Mouse (Mus musculus): ENCODE results near the gene Clrn1. TPM values are rescaled to one million over a fixed set of nuclear protein-coding genes. Genes with fewer than 3 reads are reported as not detected.

Gene Clrn1
- polyA plus RNA-seq, 2 experiments = not detected

DNA sequence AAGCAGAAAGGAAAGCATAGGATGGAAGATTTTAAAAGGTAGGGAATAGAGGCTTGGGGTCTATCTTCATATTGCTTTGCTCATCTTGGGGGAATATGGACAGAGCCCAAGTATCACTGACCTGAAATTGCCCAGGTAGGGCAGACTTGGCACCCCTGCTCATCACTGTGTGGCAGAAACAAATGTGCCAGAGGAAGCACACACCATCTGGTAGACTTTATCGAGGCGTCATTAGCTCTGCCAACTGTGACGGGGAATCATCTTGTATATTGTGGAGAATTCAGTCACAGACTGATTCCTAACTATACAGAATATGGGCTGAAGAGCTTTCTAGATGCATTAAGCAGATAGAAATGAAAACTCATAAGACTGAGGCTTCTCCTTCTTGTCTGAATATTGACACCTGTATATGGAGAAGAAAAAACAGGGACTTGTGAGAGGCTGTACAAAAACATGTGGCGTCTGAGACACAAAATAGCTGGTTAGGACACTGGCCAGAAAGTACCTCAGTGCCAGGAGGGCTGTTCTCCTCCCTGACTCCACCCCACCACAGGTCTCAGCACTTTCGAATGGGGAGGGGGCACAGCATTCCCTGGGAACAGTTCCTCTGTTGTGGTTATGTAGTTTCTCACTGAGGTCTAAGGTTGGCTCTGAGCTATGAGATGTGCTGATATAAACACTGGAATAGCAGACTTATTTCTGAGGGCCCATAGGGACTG, 51.5 kb downstream of the Clrn1 start:
- ATAC-seq (ENCODE audit: insufficient read depth) = no peak
- no peaks in the 10 kb centered on the region for H3K9me3 ChIP-seq (ENCODE audit: control insufficient read depth, low read length)
- WGBS (ENCODE audit: insufficient replicate concordance) = 58% methylated on average over 5 of the region's 5 CpGs

GRCm38 (mm10) chr3:58832888-58833287, 52.3 kb downstream of the Clrn1 start:
- ATAC-seq (ENCODE audit: insufficient read depth) (no peak), DNase-seq (ENCODE audit: low read depth in 3 of 3, low spot score in 3 of 3) (no peak)
- H3K36me3 ChIP-seq (replicated peaks; ENCODE audit: control insufficient read depth, insufficient read depth, low read depth) = no peaks in the 10 kb centered on the region
- TF ChIP-seq CTCF (IDR thresholded peaks at IDR 0.05; ENCODE audit: low read depth) (no peak), EP300 (IDR thresholded peaks at IDR 0.05; ENCODE audit: low read depth) (no peak)
- 51% methylated on average over 2 of the region's 2 CpGs for WGBS (ENCODE audit: insufficient replicate concordance)
- H3K4me3 ChIP-seq (ENCODE audit: insufficient read depth in 1 of 2, low read depth in 2 of 2, low read length in 2 of 2) = no peak overlapping the region
- H3K9me3 ChIP-seq (ENCODE audit: control insufficient read depth, low read length) = no peaks in the 10 kb centered on the region
- H3K4me1 ChIP-seq (replicated peaks; ENCODE audit: control insufficient read depth in 2 of 2, insufficient read depth in 2 of 2, low read length in 1 of 2) = no peaks in the 10 kb centered on the region
- no peaks in the 10 kb centered on the region for H3K27me3 ChIP-seq (ENCODE audit: control insufficient read depth, insufficient read depth, low read length)
- no peak overlapping the region for H3K4me2 ChIP-seq (ENCODE audit: low read depth)
- no peak overlapping the region for H3K27ac ChIP-seq
- H3K9ac ChIP-seq (replicated peaks) = no peak overlapping the region

More for the DNA sequence above, 51.5 kb downstream of the Clrn1 start:
- H3K4me2 ChIP-seq (ENCODE audit: low read depth) = no peak overlapping the region
- H3K9ac ChIP-seq (replicated peaks) = no peak overlapping the region
- no peaks in the 10 kb centered on the region for H3K27me3 ChIP-seq (ENCODE audit: control insufficient read depth, insufficient read depth, low read length)
- H3K27ac ChIP-seq = no peak overlapping the region
- H3K4me3 ChIP-seq (ENCODE audit: insufficient read depth in 1 of 2, low read depth in 2 of 2, low read length in 2 of 2) = no peak overlapping the region
- H3K36me3 ChIP-seq (replicated peaks; ENCODE audit: control insufficient read depth, insufficient read depth, low read depth) = no peaks in the 10 kb centered on the region
- no peak for TF ChIP-seq CTCF (IDR thresholded peaks at IDR 0.05; ENCODE audit: low read depth)
- no peak for TF ChIP-seq EP300 (IDR thresholded peaks at IDR 0.05; ENCODE audit: low read depth)
- DNase-seq (ENCODE audit: low read depth in 3 of 3, low spot score in 3 of 3) = no peak
- no peaks in the 10 kb centered on the region for H3K4me1 ChIP-seq (replicated peaks; ENCODE audit: control insufficient read depth in 2 of 2, insufficient read depth in 2 of 2, low read length in 1 of 2)

GRCm38 (mm10) chr3:58831586-58831985, 53.6 kb downstream of the Clrn1 start:
- Histone ChIP-seq H3K4me3 (ENCODE audit: insufficient read depth in 1 of 2, low read depth in 2 of 2, low read length in 2 of 2) (no peak overlapping the region), H3K36me3 (replicated peaks; ENCODE audit: control insufficient read depth, insufficient read depth, low read depth) (no peaks in the 10 kb centered on the region), H3K4me2 (ENCODE audit: low read depth) (no peak overlapping the region), H3K27ac (no peak overlapping the region), H3K9ac (replicated peaks) (no peak overlapping the region), H3K9me3 (ENCODE audit: control insufficient read depth, low read length) (no peaks in the 10 kb centered on the region), H3K27me3 (ENCODE audit: control insufficient read depth, insufficient read depth, low read length) (no peaks in the 10 kb centered on the region), H3K4me1 (replicated peaks; ENCODE audit: control insufficient read depth in 2 of 2, insufficient read depth in 2 of 2, low read length in 1 of 2) (no peaks in the 10 kb centered on the region)
- no peak for ATAC-seq (ENCODE audit: insufficient read depth)
- TF ChIP-seq EP300 (IDR thresholded peaks at IDR 0.05; ENCODE audit: low read depth) = no peak
- no peak for TF ChIP-seq CTCF (IDR thresholded peaks at IDR 0.05; ENCODE audit: low read depth)
- 50% methylated on average over 5 of the region's 5 CpGs for WGBS (ENCODE audit: insufficient replicate concordance)
- DNase-seq (ENCODE audit: low read depth in 3 of 3, low spot score in 3 of 3) = no peak

DNA sequence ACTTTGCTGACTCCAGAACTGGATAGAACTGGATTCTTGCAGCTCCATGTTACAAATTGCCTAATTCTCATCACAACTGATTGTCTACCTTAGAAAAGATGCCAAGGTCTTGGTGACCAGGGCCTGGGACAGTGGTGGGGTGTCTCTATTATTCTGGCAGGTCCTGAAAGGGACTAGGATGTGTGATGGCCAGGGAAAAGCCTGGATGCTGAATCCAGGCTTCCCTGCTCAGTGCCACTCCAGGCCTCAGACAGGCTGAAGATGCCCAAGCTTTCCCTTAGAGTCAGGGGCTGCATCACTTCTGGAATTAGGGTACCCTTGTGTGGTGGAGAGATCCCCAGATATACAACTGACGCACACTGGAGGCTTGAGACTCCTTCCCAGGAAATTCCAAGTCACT, 55.2 kb downstream of the Clrn1 start:
- 57% methylated on average over 1 of the region's 1 CpGs for WGBS (ENCODE audit: insufficient replicate concordance)

DNA sequence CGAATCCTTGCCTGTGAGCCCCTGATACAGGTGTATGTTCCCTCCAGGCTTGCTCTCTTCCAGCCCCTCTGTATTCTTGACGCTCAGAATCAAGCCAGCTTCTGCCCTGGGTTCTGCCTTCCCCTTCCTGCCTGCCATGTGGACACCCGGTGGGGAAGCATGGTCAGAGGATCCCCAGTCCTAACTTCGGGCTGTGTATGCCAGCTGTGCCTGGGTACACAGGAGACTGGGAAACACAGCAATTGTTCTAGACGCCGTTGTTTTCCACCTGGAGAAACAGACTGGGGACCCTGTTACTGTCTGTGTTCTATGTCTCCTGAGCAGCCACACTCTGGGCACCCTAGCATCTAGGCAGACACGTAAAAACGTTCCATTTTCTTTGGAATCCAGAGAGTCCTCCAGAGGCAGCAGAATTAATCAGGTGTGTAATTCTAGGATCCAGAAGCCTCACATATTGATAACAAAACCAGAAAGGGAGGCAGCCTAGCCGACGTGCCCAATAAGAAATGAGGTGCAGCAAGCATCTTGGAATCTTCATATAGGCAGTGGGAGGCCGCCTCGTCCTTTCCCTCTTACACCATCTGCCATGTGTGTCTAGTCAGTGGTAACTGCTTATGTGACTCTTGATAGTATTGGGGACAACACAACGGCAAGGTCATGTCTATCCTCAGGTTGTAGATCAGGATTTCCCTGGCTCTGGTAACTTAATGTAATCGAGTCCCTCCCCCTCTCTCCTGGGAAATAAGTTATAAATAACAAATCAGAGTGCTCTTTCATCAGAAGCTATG, 56.6 kb downstream of the Clrn1 start:
- Histone ChIP-seq H3K9me3 (ENCODE audit: control insufficient read depth, low read length) (no peaks in the 10 kb centered on the region), H3K4me2 (ENCODE audit: low read depth) (no peak overlapping the region), H3K27me3 (ENCODE audit: control insufficient read depth, insufficient read depth, low read length) (no peaks in the 10 kb centered on the region), H3K27ac (no peak overlapping the region), H3K9ac (replicated peaks) (no peak overlapping the region), H3K4me1 (replicated peaks; ENCODE audit: control insufficient read depth in 2 of 2, insufficient read depth in 2 of 2, low read length in 1 of 2) (no peaks in the 10 kb centered on the region), H3K4me3 (ENCODE audit: insufficient read depth in 1 of 2, low read depth in 2 of 2, low read length in 2 of 2) (no peak overlapping the region), H3K36me3 (replicated peaks; ENCODE audit: control insufficient read depth, insufficient read depth, low read depth) (no peaks in the 10 kb centered on the region)
- no peak for TF ChIP-seq CTCF (IDR thresholded peaks at IDR 0.05; ENCODE audit: low read depth)
- no peak for TF ChIP-seq EP300 (IDR thresholded peaks at IDR 0.05; ENCODE audit: low read depth)
- ATAC-seq (ENCODE audit: insufficient read depth) (no peak), DNase-seq (ENCODE audit: low read depth in 3 of 3, low spot score in 3 of 3) (no peak)
- WGBS (ENCODE audit: insufficient replicate concordance) = 61% methylated on average over 14 of the region's 14 CpGs

More for the DNA sequence above, 55.2 kb downstream of the Clrn1 start:
- TF ChIP-seq CTCF (IDR thresholded peaks at IDR 0.05; ENCODE audit: low read depth) = no peak
- TF ChIP-seq EP300 (IDR thresholded peaks at IDR 0.05; ENCODE audit: low read depth) = no peak
- no peak for ATAC-seq (ENCODE audit: insufficient read depth)
- no peak overlapping the region for H3K4me2 ChIP-seq (ENCODE audit: low read depth)
- no peaks in the 10 kb centered on the region for H3K4me1 ChIP-seq (replicated peaks; ENCODE audit: control insufficient read depth in 2 of 2, insufficient read depth in 2 of 2, low read length in 1 of 2)
- no peak for DNase-seq (ENCODE audit: low read depth in 3 of 3, low spot score in 3 of 3)
- no peaks in the 10 kb centered on the region for H3K27me3 ChIP-seq (ENCODE audit: control insufficient read depth, insufficient read depth, low read length)
- H3K4me3 ChIP-seq (ENCODE audit: insufficient read depth in 1 of 2, low read depth in 2 of 2, low read length in 2 of 2) = no peak overlapping the region
- H3K27ac ChIP-seq = no peak overlapping the region
- no peaks in the 10 kb centered on the region for H3K36me3 ChIP-seq (replicated peaks; ENCODE audit: control insufficient read depth, insufficient read depth, low read depth)
- H3K9ac ChIP-seq (replicated peaks) = no peak overlapping the region
- H3K9me3 ChIP-seq (ENCODE audit: control insufficient read depth, low read length) = no peaks in the 10 kb centered on the region

All from liver, embryonic 14.5 days (tissue).